Comparison of ENCODE assay signal across 18 mouse cellular contexts in the genomic region with DNA sequence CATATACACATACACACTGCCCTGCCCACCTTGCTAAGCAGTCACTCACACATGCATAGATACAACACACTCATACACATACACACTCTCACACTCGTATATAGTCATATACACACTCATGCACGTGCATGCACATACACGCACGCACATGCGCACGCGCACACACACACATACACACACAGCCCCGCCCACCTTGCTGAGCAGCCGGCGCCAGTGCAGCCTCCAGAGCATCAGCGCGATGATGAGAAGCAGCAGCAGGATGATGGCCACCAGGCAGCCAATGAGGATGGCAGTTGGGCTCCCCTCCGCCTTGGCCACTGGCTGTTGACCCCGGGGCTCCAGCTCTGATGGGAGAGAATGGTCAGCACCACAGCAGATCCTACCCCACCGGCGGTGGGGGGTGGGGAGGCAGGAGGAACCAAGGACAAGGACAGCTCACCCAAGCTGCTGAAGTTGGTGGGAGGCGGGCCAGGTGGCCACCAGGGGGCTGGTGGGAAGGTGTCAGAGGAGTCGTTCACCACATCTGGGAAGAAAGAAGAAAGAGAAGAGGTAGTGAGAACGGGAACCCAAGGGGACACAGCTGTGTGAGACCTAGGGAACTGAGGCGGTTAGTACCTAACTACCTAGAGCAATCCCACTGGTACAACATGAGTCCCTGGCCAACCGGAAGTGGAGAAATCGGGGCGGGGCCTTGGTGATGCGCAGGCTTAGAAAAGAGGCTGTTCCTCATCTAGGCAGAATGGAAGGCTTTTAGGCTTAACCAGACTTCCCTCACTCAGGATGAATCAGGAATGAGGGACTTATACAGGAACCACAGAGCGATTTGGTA. TPM values are rescaled to one million over a fixed set of nuclear protein-coding genes. Genes with fewer than 3 reads are reported as not detected.
A peak's percentile ranks its signal among the peaks of the same experiment; 100 is the strongest.
DNase-seq lines count a peak whose midpoint lies in the region; ATAC-seq and TF ChIP-seq lines count a peak whose summit lies in the region.
"Had no signal": no experiment of that assay in that cellular context is flagged by ENCODE, and none has a peak within 500 bp of the region (broad histone marks: within the 10 kb centered on the region; RNA-seq: fewer than 3 reads in every experiment).

No protein-coding gene starts in this region.

- no peaks in the 10 kb centered on the region for H3K9me3 ChIP-seq in ES-Bruce4 (replicated peaks; ENCODE audit: control insufficient read depth, insufficient read depth, low read length, poor library complexity, severe bottlenecking)
- no peaks in the 10 kb centered on the region for H3K9me3 ChIP-seq in stomach, postnatal 0 days (ENCODE audit: control insufficient read depth, low read length)
- no peaks in the 10 kb centered on the region for H3K9me3 ChIP-seq in forebrain, embryonic 12.5 days
- H3K9me3 ChIP-seq: liver, embryonic 13.5 days; midbrain, embryonic 13.5 days had no signal

- no peaks in the 10 kb centered on the region for H3K27me3 ChIP-seq in ES-Bruce4 (ENCODE audit: control insufficient read depth, insufficient read depth, low read length, poor library complexity, severe bottlenecking)
- H3K27me3 ChIP-seq in stomach, postnatal 0 days (ENCODE audit: control insufficient read depth, insufficient read depth, low read length) = no peaks in the 10 kb centered on the region
- H3K27me3 ChIP-seq in forebrain, embryonic 12.5 days = no peaks in the 10 kb centered on the region
- H3K27me3 ChIP-seq: midbrain, embryonic 13.5 days had no signal

- H3K36me3 ChIP-seq in ES-Bruce4 (ENCODE audit: control insufficient read depth, insufficient read depth, low read length, poor library complexity, severe bottlenecking) = no peaks in the 10 kb centered on the region; the same call in 1 of the 2 replicates
- H3K36me3 ChIP-seq in stomach, postnatal 0 days (ENCODE audit: control insufficient read depth, insufficient read depth, low read length) = peaks cover 77% of the 10 kb centered on the region
- peaks cover 100% of the 10 kb centered on the region for H3K36me3 ChIP-seq in forebrain, embryonic 12.5 days (replicated peaks)
- H3K36me3 ChIP-seq: liver, embryonic 13.5 days had no signal

- no peak for TF ChIP-seq EP300 in ES-Bruce4 (IDR thresholded peaks at IDR 0.05; ENCODE audit: insufficient read depth, low read depth, low read length)
- TF ChIP-seq EP300 in stomach, postnatal 0 days (optimal IDR thresholded peaks at IDR 0.05) = no peak

- H3K4me2 ChIP-seq in stomach, postnatal 0 days (replicated peaks; ENCODE audit: low read depth) = no peak overlapping the region
- no peak overlapping the region for H3K4me2 ChIP-seq in forebrain, embryonic 12.5 days
- H3K4me2 ChIP-seq: liver, embryonic 13.5 days; midbrain, embryonic 13.5 days had no signal

- peak; percentile 27 for TF ChIP-seq CTCF in layer of hippocampus, adult 2 months (conservative IDR thresholded peaks at IDR 0.05)
- TF ChIP-seq CTCF in ES-Bruce4 (IDR thresholded peaks at IDR 0.05; ENCODE audit: low read depth, low read length) = peak; percentile 25
- TF ChIP-seq CTCF in stomach, postnatal 0 days (IDR thresholded peaks at IDR 0.05; ENCODE audit: low read depth) = peak; percentile 42

- H3K27ac ChIP-seq in layer of hippocampus, adult 2 months = no peak overlapping the region
- no peak overlapping the region for H3K27ac ChIP-seq in ES-Bruce4 (ENCODE audit: insufficient read depth, low read length)
- no peak overlapping the region for H3K27ac ChIP-seq in stomach, postnatal 0 days (replicated peaks)
- H3K27ac ChIP-seq in forebrain, embryonic 12.5 days = no peak overlapping the region
- H3K27ac ChIP-seq: liver, embryonic 13.5 days; midbrain, embryonic 13.5 days had no signal

- H3K4me3 ChIP-seq in layer of hippocampus, adult 2 months = no peak overlapping the region
- H3K4me3 ChIP-seq in ES-Bruce4 (ENCODE audit: low read depth, low read length) = peak overlapping the region; percentile 41
- no peak overlapping the region for H3K4me3 ChIP-seq in stomach, postnatal 0 days (ENCODE audit: low read depth, low read length)
- no peak overlapping the region for H3K4me3 ChIP-seq in forebrain, embryonic 12.5 days (replicated peaks)
- H3K4me3 ChIP-seq: liver, embryonic 13.5 days; midbrain, embryonic 13.5 days; myocyte had no signal

- 81% methylated on average over 25 of the region's 25 CpGs for WGBS in stomach, postnatal 0 days
- WGBS in forebrain, embryonic 12.5 days = 90% methylated on average over 25 of the region's 25 CpGs

- peaks cover 4% of the 10 kb centered on the region for H3K4me1 ChIP-seq in ES-Bruce4 (ENCODE audit: control insufficient read depth, insufficient read depth, low read length)
- no peaks in the 10 kb centered on the region for H3K4me1 ChIP-seq in stomach, postnatal 0 days (replicated peaks; ENCODE audit: control insufficient read depth, insufficient read depth)
- H3K4me1 ChIP-seq in forebrain, embryonic 12.5 days = peaks cover 17% of the 10 kb centered on the region; the same call in 1 of the 2 replicates
- H3K4me1 ChIP-seq: liver, embryonic 13.5 days had no signal

- DNase-seq in layer of hippocampus, adult 2 months (ENCODE audit: low spot score in 2 of 2) = no peak
- DNase-seq in layer of hippocampus, adult 18-20 months (ENCODE audit: low spot score in 2 of 2) = no peak
- DNase-seq in R1 (ENCODE audit: low read depth, low spot score) = peak; percentile 72
- DNase-seq in stomach, postnatal 0 days (ENCODE audit: low spot score) = no peak
- DNase-seq in cerebellum, adult 9-10 months = no peak
- DNase-seq: adrenal gland, postnatal 14 days; cerebellum, postnatal 14 days; heart, adult 11 months; left cerebral cortex, postnatal 4 days; liver, embryonic 13.5 days; lung, postnatal 36 days had no signal

- no peak for ATAC-seq in stomach, postnatal 0 days (ENCODE audit: low FRiP score, low TSS enrichment)
- no peak for ATAC-seq in inflammation-experienced regulatory T-cells, adult 6 months
- ATAC-seq in forebrain, embryonic 12.5 days (ENCODE audit: low FRiP score) = no peak
- ATAC-seq: midbrain, embryonic 13.5 days had no signal

- no peak for TF ChIP-seq POLR2A in ES-Bruce4 (IDR thresholded peaks at IDR 0.05; ENCODE audit: insufficient read depth, low read length)

- H3K9ac ChIP-seq in ES-Bruce4 (ENCODE audit: low read depth, poor library complexity, severe bottlenecking) = peak overlapping the region; percentile 4; the same call in 1 of the 2 replicates
- no peak overlapping the region for H3K9ac ChIP-seq in stomach, postnatal 0 days (ENCODE audit: low read length)
- no peak overlapping the region for H3K9ac ChIP-seq in forebrain, embryonic 12.5 days
- H3K9ac ChIP-seq: liver, embryonic 13.5 days; midbrain, embryonic 13.5 days had no signal

RNA-seq across cellular contexts. Expression of a gene that starts 15.0 kb away (rescaled TPM):
- 10 to 100 TPM; 29.9 to 35.3 TPM for total RNA-seq in layer of hippocampus, adult 2 months (2021)
- 10 to 100 TPM; 33.3 to 34.5 TPM for total RNA-seq in layer of hippocampus, adult 18-20 months (2021)
- 80.7 and 105 TPM in 2 replicates for polyA plus RNA-seq in ES-Bruce4 (2011; ENCODE audit: insufficient read depth, insufficient read length, low read depth, missing spikeins)
- 20.7 and 20.8 TPM in 2 replicates for polyA plus RNA-seq in stomach, postnatal 0 days (2015; fragmentation: Nextera tagmentation; extraction: Ambion mirVana)
- 10 to 100 TPM; 16.7 to 24.7 (median 17.9) TPM for polyA plus RNA-seq in inflammation-experienced regulatory T-cells, adult 6 months (2017; shearing (Covaris generic))
- polyA plus RNA-seq in forebrain, embryonic 12.5 days (2016; fragmentation: Nextera tagmentation; extraction: Ambion mirVana) = 39.0 and 40.7 TPM in 2 replicates

RNA-seq across cellular contexts. Expression of a gene that starts 15.9 kb away (rescaled TPM):
- 10 to 100 TPM; 54.3 to 61.0 TPM for total RNA-seq in layer of hippocampus, adult 2 months (2021)
- total RNA-seq in layer of hippocampus, adult 18-20 months (2021) = 10 to 100 TPM; 59.0 to 59.7 TPM
- polyA plus RNA-seq in ES-Bruce4 (2011; ENCODE audit: insufficient read depth, insufficient read length, low read depth, missing spikeins) = 59.8 and 61.6 TPM in 2 replicates
- 50.8 TPM in 2 replicates for polyA plus RNA-seq in stomach, postnatal 0 days (2015; fragmentation: Nextera tagmentation; extraction: Ambion mirVana)
- 1 to 10 TPM in 1 of 3 experiments, under 1 TPM in 2; 0.65 to 1.1 (median 0.73) TPM for polyA plus RNA-seq in inflammation-experienced regulatory T-cells, adult 6 months (2017; shearing (Covaris generic))
- 176 and 185 TPM in 2 replicates for polyA plus RNA-seq in forebrain, embryonic 12.5 days (2016; fragmentation: Nextera tagmentation; extraction: Ambion mirVana)

RNA-seq across cellular contexts. Expression of a gene that starts 21.2 kb away (rescaled TPM):
- total RNA-seq in layer of hippocampus, adult 2 months (2021) = 10 to 100 TPM; 32.4 to 47.3 TPM
- 10 to 100 TPM; 35.9 to 37.4 TPM for total RNA-seq in layer of hippocampus, adult 18-20 months (2021)
- 35.2 and 41.1 TPM in 2 replicates for polyA plus RNA-seq in ES-Bruce4 (2011; ENCODE audit: insufficient read depth, insufficient read length, low read depth, missing spikeins)
- polyA plus RNA-seq in stomach, postnatal 0 days (2015; fragmentation: Nextera tagmentation; extraction: Ambion mirVana) = 10.3 and 10.6 TPM in 2 replicates
- 10 to 100 TPM; 10.4 to 13.2 (median 12.7) TPM for polyA plus RNA-seq in inflammation-experienced regulatory T-cells, adult 6 months (2017; shearing (Covaris generic))
- polyA plus RNA-seq in forebrain, embryonic 12.5 days (2016; fragmentation: Nextera tagmentation; extraction: Ambion mirVana) = 16.8 and 22.3 TPM in 2 replicates

RNA-seq across cellular contexts. Expression of a gene that starts 45.1 kb away (rescaled TPM):
- total RNA-seq in layer of hippocampus, adult 2 months (2021) = not detected
- total RNA-seq in layer of hippocampus, adult 18-20 months (2021) = not detected
- 1.3 and 2.5 TPM in 2 replicates for polyA plus RNA-seq in ES-Bruce4 (2011; ENCODE audit: insufficient read depth, insufficient read length, low read depth, missing spikeins)
- polyA plus RNA-seq in stomach, postnatal 0 days (2015; fragmentation: Nextera tagmentation; extraction: Ambion mirVana) = 768 and 930 TPM in 2 replicates
- under 1 TPM in 1 of 3 experiments, not detected in 2; 0.26 TPM for polyA plus RNA-seq in inflammation-experienced regulatory T-cells, adult 6 months (2017; shearing (Covaris generic))
- 0.09 TPM in 1 of 2 replicates, not detected in the other for polyA plus RNA-seq in forebrain, embryonic 12.5 days (2016; fragmentation: Nextera tagmentation; extraction: Ambion mirVana)
- total RNA-seq: adrenal gland, postnatal 14 days; layer of hippocampus, postnatal 14 days; left cerebral cortex, postnatal 4 days had no signal
- polyA plus RNA-seq: heart, postnatal 0 days; midbrain, embryonic 13.5 days had no signal

Comparison
In these comparisons a context has a peak if more than half of its experiments do, and no peak if none do; other contexts are left out.
1. RNA of a gene that starts 15.9 kb away (polyA plus RNA-seq): 176 to 185 TPM in forebrain, embryonic 12.5 days, 59.8 to 61.6 TPM in ES-Bruce4 and 50.8 TPM in stomach, postnatal 0 days; 0.65 to 1.1 TPM in inflammation-experienced regulatory T-cells, adult 6 months; every median in the first group is over 10 times any median in the second.
2. Peak in every context shown above with its lines, with median percentiles within 50 percentile points of each other: CTCF ChIP-seq.